Mouse (Mus musculus) E14TG2a.4 (cell line): ENCODE measurements around the gene Gm21964.

ENCODE experiments used
- CTCF ChIP-seq: conservative IDR thresholded peaks from 2 replicates; pipeline ENCODE4 v1.5.1; 2014; ENCODE audit warnings: low read length
- POU5F1 ChIP-seq: IDR thresholded peaks from 2 replicates; pipeline ENCODE4 v1.6.1; 2014; ENCODE audit warnings: low read length, borderline replicate concordance

DNA sequence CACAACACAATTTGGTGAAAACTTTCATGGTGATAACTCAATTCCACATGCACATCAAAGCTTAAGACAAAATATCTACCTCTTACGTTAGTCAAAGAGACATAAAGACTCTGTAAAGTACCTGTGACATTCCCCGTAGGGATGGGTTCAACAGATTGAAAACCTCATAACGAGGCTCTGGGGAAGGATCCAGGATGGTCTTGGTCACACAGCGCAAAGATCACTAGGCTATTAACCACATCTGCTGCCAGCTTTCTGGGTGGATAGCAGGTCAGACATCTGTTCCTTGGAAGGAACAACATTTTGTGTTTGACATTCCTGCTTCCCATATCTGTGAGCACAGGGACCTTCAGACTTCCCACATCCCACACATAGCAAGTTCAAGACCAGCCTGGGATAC is 31.3 kb upstream of the Gm21964 start:
- no peak for TF ChIP-seq CTCF
- TF ChIP-seq POU5F1: no peak
